Comparison of ENCODE assay signal across 10 mouse cellular contexts in genomic region chr9:108953081-108953636, GRCm38 (mm10). TPM values are rescaled to one million over a fixed set of nuclear protein-coding genes. Genes with fewer than 3 reads are reported as not detected.
DNase-seq lines count a peak whose midpoint lies in the region; ATAC-seq lines count a peak whose summit lies in the region.
"Had no signal": no experiment of that assay in that cellular context is flagged by ENCODE, and none has a peak within 500 bp of the region (broad histone marks: within the 10 kb centered on the region; RNA-seq: fewer than 3 reads in every experiment).

TSS of gene Col7a1 (plus strand) at chr9:108953586.

- H3K27ac ChIP-seq in heart, embryonic 14.5 days (replicated peaks in 1 of 2; ENCODE audit: control insufficient read depth in 1 of 2, insufficient read depth in 1 of 2, low read depth in 2 of 2, low read length in 2 of 2): no peak within 1 kb of the TSS
- H3K27ac ChIP-seq in midbrain, embryonic 16.5 days (ENCODE audit: low read length): no peak within 1 kb of the TSS
- no peak within 1 kb of the TSS for H3K27ac ChIP-seq in midbrain, embryonic 15.5 days
- H3K27ac ChIP-seq in intestine, embryonic 14.5 days (ENCODE audit: low read depth): no peak within 1 kb of the TSS
- no peak within 1 kb of the TSS for H3K27ac ChIP-seq in stomach, embryonic 14.5 days (ENCODE audit: low read length)
- H3K27ac ChIP-seq: liver, embryonic 14.5 days had no signal

- H3K4me2 ChIP-seq in heart, embryonic 14.5 days (ENCODE audit: low read length): peak within 1 kb of the TSS; percentile 58
- no peak within 1 kb of the TSS for H3K4me2 ChIP-seq in midbrain, embryonic 16.5 days (ENCODE audit: low read length)
- H3K4me2 ChIP-seq in midbrain, embryonic 15.5 days: no peak within 1 kb of the TSS
- H3K4me2 ChIP-seq in intestine, embryonic 14.5 days (ENCODE audit: low read length): peak within 1 kb of the TSS; percentile 46
- H3K4me2 ChIP-seq in stomach, embryonic 14.5 days (replicated peaks; ENCODE audit: low read depth, low read length): peak within 1 kb of the TSS; percentile 39

- ATAC-seq in heart, embryonic 14.5 days (ENCODE audit: insufficient number of reproducible peaks, insufficient read depth, low FRiP score, low read depth): no peak
- no peak for ATAC-seq in midbrain, embryonic 16.5 days
- no peak for ATAC-seq in midbrain, embryonic 15.5 days (replicated peaks)
- ATAC-seq in intestine, embryonic 14.5 days (replicated peaks; ENCODE audit: low FRiP score, low TSS enrichment, low read depth): no peak
- no peak for ATAC-seq in stomach, embryonic 14.5 days (ENCODE audit: insufficient number of reproducible peaks, insufficient read depth, low FRiP score, low read depth)

- peaks cover 17% of the 10 kb centered on the region for H3K27me3 ChIP-seq in heart, embryonic 14.5 days (ENCODE audit: control insufficient read depth, insufficient read depth, low read length)
- H3K27me3 ChIP-seq in midbrain, embryonic 16.5 days (ENCODE audit: control insufficient read depth, insufficient read depth, low read depth, low read length): peaks cover 19% of the 10 kb centered on the region
- H3K27me3 ChIP-seq in midbrain, embryonic 15.5 days (replicated peaks): peaks cover 23% of the 10 kb centered on the region
- H3K27me3 ChIP-seq in intestine, embryonic 14.5 days (replicated peaks; ENCODE audit: control insufficient read depth, insufficient read depth, low read length): peaks cover 17% of the 10 kb centered on the region; the same call in 1 of the 2 replicates
- H3K27me3 ChIP-seq in stomach, embryonic 14.5 days (ENCODE audit: control insufficient read depth, insufficient read depth, low read length): no peaks in the 10 kb centered on the region

- peaks cover 14 to 34% of the 10 kb centered on the region in 2 experiments; a peak in 3 of 4 replicates for H3K4me1 ChIP-seq in heart, embryonic 14.5 days (ENCODE audit: control insufficient read depth in 2 of 2, insufficient read depth in 2 of 2, low read length in 2 of 2)
- H3K4me1 ChIP-seq in midbrain, embryonic 16.5 days (ENCODE audit: control insufficient read depth, insufficient read depth, low read length): no peaks in the 10 kb centered on the region
- H3K4me1 ChIP-seq in midbrain, embryonic 15.5 days: no peaks in the 10 kb centered on the region
- H3K4me1 ChIP-seq in intestine, embryonic 14.5 days (replicated peaks; ENCODE audit: control insufficient read depth, insufficient read depth, low read length): peaks cover 4% of the 10 kb centered on the region; the same call in 1 of the 2 replicates
- peaks cover 5% of the 10 kb centered on the region; the same call in 1 of the 2 replicates for H3K4me1 ChIP-seq in stomach, embryonic 14.5 days (ENCODE audit: control insufficient read depth, insufficient read depth, low read length)

- 10% methylated on average over 14 of the region's 15 CpGs for WGBS in heart, embryonic 14.5 days
- 10% methylated on average over 15 of the region's 15 CpGs for WGBS in midbrain, embryonic 16.5 days
- 10% methylated on average over 15 of the region's 15 CpGs for WGBS in midbrain, embryonic 15.5 days
- 12% methylated on average over 15 of the region's 15 CpGs for WGBS in intestine, embryonic 14.5 days
- WGBS in stomach, embryonic 14.5 days: 10% methylated on average over 15 of the region's 15 CpGs

- H3K9me3 ChIP-seq in heart, embryonic 14.5 days (ENCODE audit: control insufficient read depth, low read length): no peaks in the 10 kb centered on the region
- no peaks in the 10 kb centered on the region for H3K9me3 ChIP-seq in midbrain, embryonic 16.5 days (replicated peaks; ENCODE audit: control insufficient read depth, low read length, poor library complexity, severe bottlenecking)
- H3K9me3 ChIP-seq in midbrain, embryonic 15.5 days: no peaks in the 10 kb centered on the region
- H3K9me3 ChIP-seq in intestine, embryonic 14.5 days (ENCODE audit: control insufficient read depth, low read length): no peaks in the 10 kb centered on the region
- no peaks in the 10 kb centered on the region for H3K9me3 ChIP-seq in stomach, embryonic 14.5 days (ENCODE audit: control insufficient read depth, low read depth, low read length)

- peaks cover 28% of the 10 kb centered on the region for H3K36me3 ChIP-seq in heart, embryonic 14.5 days (ENCODE audit: control insufficient read depth, insufficient read depth, low read length)
- peaks cover 23% of the 10 kb centered on the region for H3K36me3 ChIP-seq in midbrain, embryonic 16.5 days (ENCODE audit: control insufficient read depth, insufficient read depth, low read length)
- peaks cover 24% of the 10 kb centered on the region for H3K36me3 ChIP-seq in midbrain, embryonic 15.5 days (replicated peaks)
- H3K36me3 ChIP-seq in intestine, embryonic 14.5 days (ENCODE audit: control insufficient read depth, insufficient read depth, low read length): peaks cover 23% of the 10 kb centered on the region
- peaks cover 20% of the 10 kb centered on the region for H3K36me3 ChIP-seq in stomach, embryonic 14.5 days (ENCODE audit: control insufficient read depth, insufficient read depth, low read length)

- peak within 1 kb of the TSS; percentile 48 for H3K9ac ChIP-seq in heart, embryonic 14.5 days (ENCODE audit: low read length)
- peak within 1 kb of the TSS; percentile 41; the same call in 1 of the 2 replicates for H3K9ac ChIP-seq in midbrain, embryonic 16.5 days (ENCODE audit: low read depth, low read length)
- no peak within 1 kb of the TSS for H3K9ac ChIP-seq in midbrain, embryonic 15.5 days
- no peak within 1 kb of the TSS for H3K9ac ChIP-seq in intestine, embryonic 14.5 days (ENCODE audit: low read length)
- 0 out of 2 replicates have a peak within 1 kb of the TSS, but pooled peaks have one; percentile 18 for H3K9ac ChIP-seq in stomach, embryonic 14.5 days (replicated peaks; ENCODE audit: low read depth, low read length)
- H3K9ac ChIP-seq: liver, embryonic 14.5 days had no signal

- H3K4me3 ChIP-seq in heart, embryonic 14.5 days (ENCODE audit: control insufficient read depth in 1 of 2, insufficient read depth in 1 of 2, low read depth in 1 of 2, low read length in 2 of 2): peak within 1 kb of the TSS; percentile 30
- no peak within 1 kb of the TSS for H3K4me3 ChIP-seq in midbrain, embryonic 16.5 days (ENCODE audit: low read depth, low read length)
- H3K4me3 ChIP-seq in midbrain, embryonic 15.5 days: no peak within 1 kb of the TSS
- H3K4me3 ChIP-seq in intestine, embryonic 14.5 days (ENCODE audit: low read depth, low read length): peak within 1 kb of the TSS; percentile 19; the same call in 1 of the 2 replicates
- H3K4me3 ChIP-seq in stomach, embryonic 14.5 days (ENCODE audit: low read depth, low read length): peak within 1 kb of the TSS; percentile 21

- no peak for DNase-seq in heart, adult 9 months (ENCODE audit: low spot score in 2 of 2)
- no peak for DNase-seq in intestine, embryonic 14.5 days (ENCODE audit: low spot score)
- DNase-seq in testis, postnatal 14 days (ENCODE audit: low spot score): no peak
- DNase-seq in frontal cortex, postnatal 14 days (ENCODE audit: low spot score in 2 of 2): no peak
- DNase-seq: gastrocnemius, postnatal 25 days had no signal

RNA-seq across cellular contexts. Expression of gene Col7a1, which starts in this region (rescaled TPM):
- 0.47 and 0.72 TPM in 2 replicates for polyA plus RNA-seq in heart, embryonic 14.5 days (2014; fragmentation: Nextera tagmentation; extraction: Ambion mirVana)
- polyA plus RNA-seq in midbrain, embryonic 16.5 days (2015; fragmentation: Nextera tagmentation; extraction: Ambion mirVana): 1.1 and 1.6 TPM in 2 replicates
- 2.5 and 2.7 TPM in 2 replicates for polyA plus RNA-seq in midbrain, embryonic 15.5 days (2015; fragmentation: Nextera tagmentation; extraction: Ambion mirVana)
- 1.7 and 1.8 TPM in 2 replicates for polyA plus RNA-seq in intestine, embryonic 14.5 days (2014; fragmentation: Nextera tagmentation; extraction: Ambion mirVana)
- 4.1 and 4.5 TPM in 2 replicates for polyA plus RNA-seq in stomach, embryonic 14.5 days (2014; fragmentation: Nextera tagmentation; extraction: Ambion mirVana)

Comparison
In these comparisons a context has a peak if more than half of its experiments do, and no peak if none do; other contexts are left out.
1. H3K9ac ChIP-seq: peak in heart, embryonic 14.5 days (single experiment), midbrain, embryonic 16.5 days (single experiment) and stomach, embryonic 14.5 days (single experiment); none in midbrain, embryonic 15.5 days (single experiment) and intestine, embryonic 14.5 days (single experiment).
2. H3K4me2 ChIP-seq: peak in heart, embryonic 14.5 days (single experiment), intestine, embryonic 14.5 days (single experiment) and stomach, embryonic 14.5 days (single experiment); none in midbrain, embryonic 16.5 days (single experiment) and midbrain, embryonic 15.5 days (single experiment).
3. H3K4me3 ChIP-seq: peak in heart, embryonic 14.5 days (2 of 2), intestine, embryonic 14.5 days (single experiment) and stomach, embryonic 14.5 days (single experiment); none in midbrain, embryonic 16.5 days (single experiment) and midbrain, embryonic 15.5 days (single experiment).